Mouse (Mus musculus) thymus, adult 2 months (tissue): ENCODE results near the gene Rab44.

ENCODE experiments used
- CTCF ChIP-seq: fragments of 200-500 bp; IDR thresholded peaks from 2 replicates; pipeline ENCODE4 v1.5.1; 2012; ENCODE audit warnings: mild to moderate bottlenecking, control low read depth, low read length, moderate library complexity, borderline replicate concordance; ENCODE audit not compliant: control insufficient read depth, poor library complexity, insufficient read depth; ENCODE audit errors: extremely low read depth
- POLR2A ChIP-seq: fragments of 200-500 bp; IDR thresholded peaks from 2 replicates; pipeline ENCODE4 v1.6.1; 2012; ENCODE audit warnings: mild to moderate bottlenecking, low read length, control low read depth, moderate library complexity; ENCODE audit not compliant: control insufficient read depth, poor library complexity, insufficient read depth; ENCODE audit errors: extremely low read depth

- TF ChIP-seq CTCF: no peak
- TF ChIP-seq POLR2A: no peak; the same call in 1 of the 2 replicates
Measured at GRCm38 (mm10) chr17:29135066-29135465, 21.1 kb downstream of the Rab44 start.
